Mouse (Mus musculus) v-Abl transformed pro-B cells (cell line): Measurements from ENCODE around the gene Naif1.
"Not testable (repeated sequence)": the region's sequence is repeated elsewhere in the genome, so short reads cannot be mapped to it uniquely, and the experiment has no call there.

Experiments used
- in situ Hi-C, 2 experiments: fragments of 400-800 bp; cut with MboI; formaldehyde crosslinking; loops; one replicate each; pipeline ENCODE4 v1.15.1; 2025; ENCODE audit not compliant: unreplicated experiment in 2 of 2

Naif1 gene

GRCm38 (mm10) chr2:32453641-32454303 lies 3.5 kb downstream of the Naif1 start:
- in situ Hi-C loops: no loop called here

- in situ Hi-C loops: no loop called here
Observed at GRCm38 (mm10) chr2:32454633-32455032, 4.4 kb downstream of the Naif1 start.

GRCm38 (mm10) chr2:32455101-32455500 lies 4.8 kb downstream of the Naif1 start:
- in situ Hi-C loops: no loop called here

- in situ Hi-C loops: no loop called here
Observed at GRCm38 (mm10) chr2:32458300-32458699, 8.0 kb downstream of the Naif1 start.

DNA sequence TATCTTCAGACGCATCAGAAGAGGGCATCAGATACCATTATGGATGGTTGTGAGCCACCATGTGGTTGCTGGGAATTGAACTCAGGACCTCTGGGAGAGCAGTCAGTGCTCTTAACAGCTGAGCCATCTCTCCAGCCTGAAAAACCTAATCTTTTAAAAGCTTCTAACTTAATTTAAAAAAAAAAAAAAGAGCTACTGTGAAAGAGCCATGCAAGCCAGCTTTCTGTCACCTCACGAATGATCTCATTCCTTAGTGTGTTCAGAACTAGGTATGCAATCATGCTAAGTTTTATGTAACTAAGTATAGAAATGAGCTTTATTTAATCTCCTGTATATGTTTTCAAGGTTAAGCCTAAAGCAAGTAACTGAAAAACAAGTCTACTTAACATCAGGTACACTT lies 9.4 kb downstream of the Naif1 start:
- in situ Hi-C loops: no loop called here

DNA sequence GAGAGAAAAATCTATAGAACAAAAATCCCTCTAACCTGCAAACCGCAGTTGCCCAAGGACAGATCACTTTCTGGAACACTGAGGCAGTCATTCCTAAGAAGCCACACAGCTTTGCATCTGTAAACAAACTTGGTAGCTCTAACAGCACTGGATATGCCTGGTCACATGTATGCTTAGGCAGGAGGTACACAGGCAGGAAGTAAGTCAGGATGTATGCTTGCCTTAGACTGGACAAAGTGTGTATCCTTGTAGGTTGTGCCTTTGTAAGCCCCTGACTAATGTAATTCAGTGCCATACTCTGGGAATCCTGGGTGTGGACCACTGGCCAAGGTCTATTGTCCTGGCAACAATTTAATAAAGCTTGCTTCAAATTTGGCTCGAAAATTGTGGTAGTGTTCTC lies 13.5 kb downstream of the Naif1 start:
- in situ Hi-C loops: no loop called here

- in situ Hi-C loops: no loop called here
Observed at GRCm38 (mm10) chr2:32464212-32464891, 14.1 kb downstream of the Naif1 start.

- in situ Hi-C loops: no loop called here
Observed at GRCm38 (mm10) chr2:32471001-32471680, 20.9 kb downstream of the Naif1 start.

- in situ Hi-C loops: no loop called here
Observed at GRCm38 (mm10) chr2:32471681-32472061, 21.4 kb downstream of the Naif1 start.

DNA sequence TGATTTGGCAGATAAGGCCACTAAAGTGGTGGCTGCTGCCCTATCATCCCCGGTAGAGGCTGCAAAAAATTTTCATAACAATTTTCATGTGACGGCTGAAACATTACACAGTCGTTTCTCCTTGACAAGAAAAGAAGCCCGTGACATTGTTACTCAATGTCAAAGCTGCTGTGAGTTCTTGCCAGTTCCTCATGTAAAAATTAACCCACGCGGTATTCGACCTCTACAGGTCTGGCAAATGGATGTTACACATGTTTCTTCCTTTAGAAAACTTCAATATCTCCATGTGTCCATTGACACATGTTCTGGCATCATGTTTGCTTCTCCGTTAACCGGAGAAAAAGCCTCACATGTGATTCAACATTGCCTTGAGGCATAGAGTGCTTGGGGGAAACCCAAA lies 25.1 kb downstream of the Naif1 start:
- in situ Hi-C loops: not testable (repeated sequence)

DNA sequence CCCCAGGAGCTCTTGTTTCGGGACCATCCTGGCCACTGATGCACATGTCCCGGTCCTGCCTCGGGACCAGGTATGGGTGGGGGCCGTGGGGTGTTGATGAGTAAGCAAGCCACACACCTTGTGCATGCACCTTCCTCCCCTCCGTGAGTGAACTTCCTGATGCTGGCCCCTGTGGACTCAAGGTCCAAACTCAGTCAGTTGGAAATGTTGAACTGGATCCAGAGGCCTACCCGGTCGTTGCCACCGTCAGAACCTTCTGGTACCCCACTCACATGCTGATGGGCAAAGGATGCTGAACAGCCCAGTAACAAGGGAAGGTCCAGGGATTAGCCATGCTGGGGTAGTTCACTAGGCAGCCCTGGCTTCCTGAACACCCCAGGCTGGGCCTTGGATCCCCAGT lies 32.1 kb downstream of the Naif1 start:
- in situ Hi-C loops: loop anchor here (5.0 to 10.0 kb wide), 2 partner anchors 180 to 348 kb away; no protein-coding TSS in a partner anchor

- in situ Hi-C loops: loop anchor here (5.0 to 10.0 kb wide), 2 partner anchors 181 to 349 kb away; no protein-coding TSS in a partner anchor
Observed at GRCm38 (mm10) chr2:32483179-32483875, 33.1 kb downstream of the Naif1 start.

GRCm38 (mm10) chr2:32484933-32485332 lies 34.7 kb downstream of the Naif1 start:
- in situ Hi-C loops: loop anchor here (5.0 to 10.0 kb wide), 4 partner anchors 83 to 350 kb away; no protein-coding TSS in a partner anchor

DNA sequence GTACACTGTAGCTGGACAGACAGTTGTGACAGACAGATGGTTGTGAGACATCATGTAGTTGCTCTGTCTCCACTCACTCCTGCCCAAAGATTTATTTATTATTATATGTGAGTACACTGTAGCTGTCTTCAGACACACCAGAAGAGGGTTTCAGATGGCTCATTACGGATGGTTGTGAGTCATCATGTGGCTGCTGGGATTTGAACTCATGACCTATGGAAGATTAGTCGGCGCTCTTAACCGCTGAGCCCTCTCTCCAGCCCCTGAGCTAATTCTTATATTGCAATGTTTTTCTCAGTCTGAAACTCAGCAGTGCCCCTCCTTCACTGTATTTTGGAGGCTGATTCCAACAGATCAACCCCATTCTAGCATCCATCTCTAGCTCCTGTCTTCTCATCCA lies 35.5 kb downstream of the Naif1 start:
- in situ Hi-C loops: loop anchor here (5.0 to 10.0 kb wide), 3 partner anchors 83 to 351 kb away; no protein-coding TSS in a partner anchor

DNA sequence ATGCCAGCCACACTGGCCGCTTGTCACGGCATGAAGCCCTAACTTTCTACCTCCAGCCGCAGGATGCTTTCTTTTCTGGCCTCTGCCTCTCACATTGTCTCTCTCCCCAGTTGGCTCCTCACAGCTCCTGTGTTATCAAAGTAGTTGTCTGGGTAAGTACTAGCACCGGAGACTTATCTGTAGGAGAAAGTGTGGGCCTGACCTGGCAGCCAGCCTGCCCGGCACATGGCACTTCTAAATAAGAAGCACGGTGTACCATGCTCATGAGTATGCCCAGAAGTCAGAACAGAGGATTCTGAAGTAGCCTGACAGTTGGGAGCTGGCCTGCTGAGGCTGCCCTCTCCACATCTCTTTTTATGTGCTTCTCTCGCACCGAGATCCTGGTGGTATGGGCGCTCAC lies 35.9 kb downstream of the Naif1 start:
- in situ Hi-C loops: loop anchor here (5.0 to 10.0 kb wide), 3 partner anchors 84 to 351 kb away; no protein-coding TSS in a partner anchor

- in situ Hi-C loops: loop anchor here (5.0 to 10.0 kb wide), 3 partner anchors 85 to 352 kb away; no protein-coding TSS in a partner anchor
Observed at GRCm38 (mm10) chr2:32487124-32487623, 36.9 kb downstream of the Naif1 start.

DNA sequence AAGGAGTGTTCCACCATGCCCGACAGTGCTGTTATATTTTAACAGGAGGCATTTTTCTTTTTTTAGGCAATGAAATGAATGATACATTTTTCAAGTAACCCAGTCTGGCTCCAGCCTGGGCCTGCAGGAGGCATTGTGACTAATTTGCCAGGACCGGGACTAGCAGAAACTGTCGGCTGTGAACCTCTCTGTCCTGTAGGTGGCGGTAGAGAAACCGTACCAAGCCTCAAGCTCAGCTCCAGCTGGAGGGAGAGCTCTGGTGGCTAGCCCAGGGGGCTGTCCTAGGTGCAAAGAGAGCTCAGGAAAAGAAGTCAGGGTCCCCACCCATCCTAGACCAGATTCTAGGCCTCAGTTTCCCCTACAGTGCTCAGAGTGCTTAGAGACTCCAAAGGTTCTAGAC lies 38.4 kb downstream of the Naif1 start:
- in situ Hi-C loops: loop anchor here (5.0 to 10.0 kb wide), 3 partner anchors 86 to 354 kb away; no protein-coding TSS in a partner anchor

- in situ Hi-C loops: loop anchor here (5.0 kb wide), 2 partner anchors 72 to 77 kb away; no protein-coding TSS in a partner anchor
Observed at GRCm38 (mm10) chr2:32490730-32491129, 40.5 kb downstream of the Naif1 start.

DNA sequence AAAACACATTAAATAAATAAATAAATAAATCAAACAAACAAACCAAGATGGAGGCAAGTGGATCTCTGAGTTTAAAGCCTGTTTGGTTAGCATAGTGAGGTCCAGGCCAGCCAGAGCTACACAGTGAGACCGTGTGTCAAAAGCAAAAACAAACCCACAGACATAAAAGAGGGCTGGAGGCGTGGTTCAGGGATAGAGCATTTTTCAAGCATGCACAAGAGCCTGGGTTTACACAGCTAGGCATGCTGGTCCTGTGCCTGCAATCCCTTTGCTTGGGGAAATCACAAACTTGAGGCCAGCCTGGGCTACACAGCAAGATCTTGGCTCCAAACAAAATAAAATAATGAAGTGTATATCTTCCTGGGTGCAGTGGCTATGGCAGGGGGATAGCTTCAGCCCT lies 42.4 kb downstream of the Naif1 start:
- in situ Hi-C loops: loop anchor here (5.0 kb wide), 2 partner anchors 70 to 75 kb away; no protein-coding TSS in a partner anchor

DNA sequence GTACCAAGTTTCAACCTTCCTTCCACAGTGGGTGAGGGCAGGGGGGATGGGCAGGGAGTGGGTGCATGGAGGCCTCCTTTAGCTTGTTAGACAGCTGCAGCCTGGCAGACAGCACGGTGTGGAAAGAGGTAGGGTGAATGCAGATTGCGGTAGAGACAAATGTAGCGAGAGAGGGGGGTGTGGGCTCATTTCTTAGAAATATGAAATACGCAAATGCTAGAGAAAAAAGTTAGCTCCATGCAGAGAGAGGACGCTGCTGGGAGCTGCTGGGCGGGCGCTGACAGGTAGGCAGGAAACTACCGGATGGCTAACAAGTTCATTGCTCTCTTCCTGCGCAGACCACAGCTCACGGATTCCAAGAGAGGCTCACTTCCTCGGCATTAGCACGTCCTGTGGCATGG lies 43.0 kb downstream of the Naif1 start:
- in situ Hi-C loops: loop anchor here (5.0 kb wide), 2 partner anchors 69 to 74 kb away; no protein-coding TSS in a partner anchor
